Mouse (Mus musculus) midbrain, embryonic 11.5 days (tissue): Measurements from ENCODE around the gene Tnfsf13. TPM values are rescaled to one million over a fixed set of nuclear protein-coding genes. Genes with fewer than 3 reads are reported as not detected.

Experiments
- ATAC-seq: fragments of 200-750 bp; cut with Nextera tagmentation; 2 replicates; pipeline ENCODE4 v1.8.0; 2017; ENCODE audit warnings: moderate TSS enrichment, moderate library complexity; ENCODE audit not compliant: low FRiP score
- DNase-seq: peaks from one replicate; pipeline ENCODE4 v3.0.0; 2015; ENCODE audit warnings: low spot score; ENCODE audit errors: missing footprints
- H3K27ac ChIP-seq: fragments of 300-500 bp; sonication (generic); 2 replicates; pipeline ENCODE4 v1.5.1; 2014; ENCODE audit warnings: low read depth, low read length
- H3K27me3 ChIP-seq: fragments of 300-500 bp; sonication (generic); 2 replicates; pipeline ENCODE4 v1.6.1; 2014; ENCODE audit warnings: mild to moderate bottlenecking, low read length, moderate library complexity, mixed read lengths; ENCODE audit not compliant: control insufficient read depth, insufficient read depth
- H3K36me3 ChIP-seq: fragments of 300-500 bp; sonication (generic); 2 replicates; pipeline ENCODE4 v1.6.1; 2014; ENCODE audit warnings: mild to moderate bottlenecking, low read length, moderate library complexity, mixed read lengths; ENCODE audit not compliant: control insufficient read depth, insufficient read depth
- H3K4me1 ChIP-seq: fragments of 300-500 bp; sonication (generic); 2 replicates; pipeline ENCODE4 v1.6.1; 2014; ENCODE audit warnings: low read length; ENCODE audit not compliant: control insufficient read depth, insufficient read depth
- H3K4me2 ChIP-seq: fragments of 300-500 bp; sonication (generic); 2 replicates; pipeline ENCODE4 v1.6.1; 2014; ENCODE audit warnings: mild to moderate bottlenecking, moderate library complexity
- H3K4me3 ChIP-seq: fragments of 300-500 bp; sonication (generic); 2 replicates; pipeline ENCODE4 v1.5.1; 2014; ENCODE audit warnings: low read depth, low read length
- H3K9ac ChIP-seq: fragments of 300-500 bp; sonication (generic); 2 replicates; pipeline ENCODE4 v1.6.1; 2014; ENCODE audit warnings: low read length
- H3K9me3 ChIP-seq: fragments of 300-500 bp; sonication (generic); 2 replicates; pipeline ENCODE4 v1.6.1; 2016; ENCODE audit warnings: low read length; ENCODE audit not compliant: control insufficient read depth
- WGBS: fragments of 180-500 bp; shearing (Covaris S2); extraction: QIAGEN DNeasy Blood & Tissue Kit; methylation state at CpG from one replicate; pipeline ENCODE4 v1.1.7; 2014; 5-methylcytosine and 5-hydroxymethylcytosine counted together
- polyA plus RNA-seq: library from polyadenylated mRNA; unstranded; fragments of >200 nt; fragmentation: Nextera tagmentation; extraction: Ambion mirVana; gene quantifications from 2 replicates; pipeline ENCODE4 v1.2.1, GENCODE M21; 2014

Tnfsf13 gene
- polyA plus RNA-seq, 1 experiment from 2014 or later = not detected

- Histone ChIP-seq H3K4me2 (no peak overlapping the region), H3K27ac (no peak overlapping the region), H3K36me3 (no peaks in the 10 kb centered on the region), H3K4me3 (no peak overlapping the region), H3K9me3 (no peaks in the 10 kb centered on the region), H3K27me3 (no peaks in the 10 kb centered on the region), H3K4me1 (no peaks in the 10 kb centered on the region), H3K9ac (no peak overlapping the region)
- no peak for ATAC-seq
- WGBS = 35% methylated on average over 5 of the region's 5 CpGs
- peak; percentile 83 for DNase-seq
Observed at GRCm38 (mm10) chr11:69715929-69716328, 30.3 kb upstream of the Tnfsf13 start.

DNA sequence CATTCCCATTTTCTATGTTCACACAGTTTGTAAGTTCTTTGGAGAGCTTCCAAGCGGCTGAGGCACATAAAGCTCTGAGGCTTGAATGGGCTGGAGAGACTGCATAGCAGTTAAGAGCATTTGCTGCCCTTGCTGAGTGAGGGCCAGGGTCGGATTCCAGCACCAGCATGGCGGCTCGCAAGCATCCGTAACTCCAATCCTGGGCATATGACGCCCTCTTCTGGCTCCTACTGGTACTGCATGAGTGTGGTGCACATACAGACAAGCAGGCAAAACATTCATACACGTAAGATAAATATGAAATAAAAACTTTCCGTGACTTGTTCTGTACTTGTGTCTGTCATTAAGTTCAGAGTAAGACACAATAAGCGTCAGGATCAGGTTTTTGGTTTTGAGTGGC lies 29.9 kb upstream of the Tnfsf13 start:
- H3K27ac ChIP-seq = no peak overlapping the region

DNA sequence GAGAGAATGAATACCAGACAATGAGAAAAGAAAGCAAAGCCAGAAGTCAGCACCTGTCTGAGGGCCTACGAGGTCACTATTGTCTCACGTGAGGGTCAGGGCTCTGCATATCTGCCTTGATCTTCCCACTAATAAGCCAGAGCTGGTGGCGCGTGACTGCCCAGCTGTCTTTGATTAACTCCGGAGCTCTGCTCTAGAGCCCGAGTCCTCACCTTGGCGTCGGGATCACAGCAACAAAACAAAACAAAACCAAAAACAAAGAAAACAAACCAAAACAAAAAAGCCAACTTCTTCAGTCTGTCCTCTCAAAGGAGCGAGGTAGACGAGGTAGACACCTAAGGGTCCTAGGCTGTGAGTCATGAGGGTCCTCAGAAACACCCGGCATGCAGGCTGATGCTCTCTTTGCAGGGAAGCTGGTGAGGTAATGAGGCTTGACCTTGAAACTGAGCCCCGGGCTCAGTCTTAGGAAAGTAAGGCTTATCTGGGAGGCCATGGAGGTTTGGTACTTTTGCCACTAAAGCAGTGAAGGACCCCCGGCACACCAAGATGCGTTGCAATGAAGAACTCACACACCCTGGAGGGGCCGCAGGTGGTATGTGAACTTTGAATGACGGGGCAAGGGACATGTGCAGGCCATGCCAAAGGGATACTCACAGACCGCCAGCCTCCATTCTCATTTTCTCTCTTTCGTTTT lies 29.2 kb upstream of the Tnfsf13 start:
- peak; percentile 82 for DNase-seq
- no peak for ATAC-seq

More for the DNA sequence above, 29.9 kb upstream of the Tnfsf13 start:
- WGBS = 61% methylated on average over 9 of the region's 9 CpGs
- Histone ChIP-seq H3K9ac (no peak overlapping the region), H3K4me2 (no peak overlapping the region), H3K4me1 (no peaks in the 10 kb centered on the region), H3K9me3 (no peaks in the 10 kb centered on the region), H3K36me3 (no peaks in the 10 kb centered on the region), H3K4me3 (no peak overlapping the region), H3K27me3 (no peaks in the 10 kb centered on the region)
- no peak for ATAC-seq
- peak; percentile 83 for DNase-seq

DNA sequence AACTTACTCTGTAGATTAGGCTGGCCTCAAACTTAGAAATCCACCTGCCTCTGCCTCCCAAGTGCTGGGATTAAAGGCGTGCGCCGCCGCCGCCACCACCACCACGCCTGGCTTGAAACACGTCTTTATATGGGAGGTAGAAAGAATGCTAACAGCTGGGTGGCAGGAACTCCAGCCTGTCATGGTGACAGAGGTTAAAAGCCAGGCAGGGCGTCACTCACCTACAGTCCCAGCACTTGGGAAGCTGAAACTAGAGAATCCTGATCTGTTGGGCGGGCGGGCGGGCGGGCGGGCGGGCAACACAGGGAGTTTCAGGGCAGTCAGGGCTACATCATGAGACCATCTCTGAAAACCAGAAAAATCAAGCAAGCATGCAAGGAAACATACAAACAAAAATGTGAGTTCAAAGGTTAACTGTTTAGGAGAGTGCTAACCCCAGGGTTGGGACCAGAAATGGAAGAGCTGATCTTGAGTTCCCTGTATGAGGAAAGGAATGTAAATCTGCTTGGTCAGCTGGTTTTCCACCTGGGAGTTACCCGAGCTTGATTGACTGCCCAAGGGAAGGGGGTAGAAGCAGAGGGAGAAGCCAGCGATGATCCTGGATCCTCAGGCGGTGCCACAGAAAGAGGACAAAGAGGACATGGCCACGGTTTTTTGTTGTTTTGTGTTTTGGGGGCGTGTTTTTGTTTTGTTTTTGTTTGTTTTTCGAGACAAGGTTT lies 27.5 kb upstream of the Tnfsf13 start:
- H3K9me3 ChIP-seq = no peaks in the 10 kb centered on the region
- no peaks in the 10 kb centered on the region for H3K36me3 ChIP-seq
- WGBS = 81% methylated on average over 20 of the region's 20 CpGs

More for the DNA sequence above, 29.2 kb upstream of the Tnfsf13 start:
- H3K4me2 ChIP-seq = no peak overlapping the region
- no peak overlapping the region for H3K4me3 ChIP-seq
- WGBS = 67% methylated on average over 18 of the region's 18 CpGs
- no peaks in the 10 kb centered on the region for H3K4me1 ChIP-seq
- no peaks in the 10 kb centered on the region for H3K36me3 ChIP-seq
- H3K27me3 ChIP-seq = no peaks in the 10 kb centered on the region
- no peak overlapping the region for H3K9ac ChIP-seq
- no peak overlapping the region for H3K27ac ChIP-seq
- H3K9me3 ChIP-seq = no peaks in the 10 kb centered on the region

DNA sequence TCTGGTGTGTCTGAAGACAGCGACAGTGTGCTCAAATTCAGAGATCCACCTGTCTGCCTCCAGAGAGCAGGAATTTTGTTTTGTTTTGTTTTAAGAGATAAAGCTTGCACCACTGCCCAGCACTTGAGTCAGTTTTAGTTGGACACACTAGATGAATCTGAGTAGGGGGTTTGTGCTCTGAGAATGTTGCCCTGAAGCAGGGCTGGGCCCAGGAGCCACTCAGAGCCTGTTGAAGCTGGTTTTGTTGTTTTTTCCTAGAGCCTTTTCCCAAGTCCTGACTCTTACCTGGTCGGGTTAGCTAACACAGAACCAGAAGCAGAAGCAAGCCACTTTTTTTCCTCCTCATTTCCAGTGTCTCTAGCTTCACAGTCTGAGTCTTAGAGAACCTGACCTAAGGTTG lies 25.5 kb upstream of the Tnfsf13 start:
- Histone ChIP-seq H3K27me3 (no peaks in the 10 kb centered on the region), H3K9me3 (no peaks in the 10 kb centered on the region), H3K4me2 (no peak overlapping the region), H3K4me3 (no peak overlapping the region), H3K9ac (no peak overlapping the region), H3K27ac (no peak overlapping the region), H3K36me3 (no peaks in the 10 kb centered on the region), H3K4me1 (no peaks in the 10 kb centered on the region)
- DNase-seq = peak; percentile 81
- 79% methylated on average over 2 of the region's 2 CpGs for WGBS
- no peak for ATAC-seq

More for the DNA sequence above, 27.5 kb upstream of the Tnfsf13 start:
- H3K9ac ChIP-seq = no peak overlapping the region
- H3K27me3 ChIP-seq = no peaks in the 10 kb centered on the region
- no peak overlapping the region for H3K4me2 ChIP-seq
- no peak overlapping the region for H3K4me3 ChIP-seq
- DNase-seq = peak; percentile 65
- H3K27ac ChIP-seq = no peak overlapping the region
- no peaks in the 10 kb centered on the region for H3K4me1 ChIP-seq
- no peak for ATAC-seq

- Histone ChIP-seq H3K36me3 (no peaks in the 10 kb centered on the region), H3K4me2 (no peak overlapping the region), H3K27ac (no peak overlapping the region), H3K27me3 (no peaks in the 10 kb centered on the region), H3K9me3 (no peaks in the 10 kb centered on the region), H3K4me1 (no peaks in the 10 kb centered on the region), H3K4me3 (no peak overlapping the region), H3K9ac (no peak overlapping the region)
- 71% methylated on average over 3 of the region's 3 CpGs for WGBS
- ATAC-seq (no peak), DNase-seq (peak; percentile 66)
Observed at GRCm38 (mm10) chr11:69710470-69710869, 24.9 kb upstream of the Tnfsf13 start.

- no peak overlapping the region for H3K9ac ChIP-seq
- WGBS = 58% methylated on average over 11 of the region's 11 CpGs
- H3K36me3 ChIP-seq = no peaks in the 10 kb centered on the region
- DNase-seq (peak; percentile 82), ATAC-seq (no peak)
- H3K4me1 ChIP-seq = no peaks in the 10 kb centered on the region
- no peaks in the 10 kb centered on the region for H3K27me3 ChIP-seq
- H3K4me2 ChIP-seq = no peak overlapping the region
- H3K27ac ChIP-seq = no peak overlapping the region
- no peak overlapping the region for H3K4me3 ChIP-seq
- H3K9me3 ChIP-seq = no peaks in the 10 kb centered on the region
Observed at GRCm38 (mm10) chr11:69709554-69710446, 24.2 kb upstream of the Tnfsf13 start.

GRCm38 (mm10) chr11:69708614-69709265 lies 23.2 kb upstream of the Tnfsf13 start:
- H3K4me1 ChIP-seq = no peaks in the 10 kb centered on the region
- ATAC-seq = no peak

More at GRCm38 (mm10) chr11:69708614-69709265, 23.2 kb upstream of the Tnfsf13 start:
- DNase-seq = peak; percentile 76
- WGBS = 80% methylated on average over 3 of the region's 3 CpGs
- Histone ChIP-seq H3K9ac (no peak overlapping the region), H3K27ac (no peak overlapping the region), H3K9me3 (no peaks in the 10 kb centered on the region), H3K4me2 (no peak overlapping the region), H3K36me3 (no peaks in the 10 kb centered on the region), H3K27me3 (no peaks in the 10 kb centered on the region), H3K4me3 (no peak overlapping the region)
